Mouse (Mus musculus) erythroblast, embryonic 14.5 days (primary cell): Measurements from ENCODE around the gene St7.

ENCODE experiments used
- GATA1 ChIP-seq: IDR thresholded peaks from 2 replicates; pipeline ENCODE4 v1.6.1; 2012; ENCODE audit warnings: low read length, inconsistent platforms, mixed read lengths
- TAL1 ChIP-seq: IDR thresholded peaks from 3 replicates; pipeline ENCODE4 v1.6.1; 2012; ENCODE audit warnings: low read length, inconsistent platforms, mixed read lengths

- TF ChIP-seq GATA1 (no peak), TAL1 (no peak)
These were observed 49.5 kb downstream of the St7 start for GRCm38 (mm10) chr6:17742209-17742608.
